Mouse (Mus musculus) frontal cortex, adult 2 months (tissue): ENCODE measurements around the gene 2310009B15Rik. TPM values are rescaled to one million over a fixed set of nuclear protein-coding genes. Genes with fewer than 3 reads are reported as not detected.

ENCODE experiments used
- DNase-seq, 2 experiments: peaks; one replicate each; pipeline ENCODE4 v3.0.0; 2022; ENCODE audit warnings: low spot score in 1 of 2; ENCODE audit errors: extremely low spot score in 1 of 2
- polyA plus RNA-seq: library from polyadenylated mRNA; depleted of rRNA; stranded (reverse); fragments of >200 nt; gene quantifications from 2 replicates; pipeline ENCODE4 v1.2.3, GENCODE M21; 2012; rRNA removed

Gene 2310009B15Rik
- polyA plus RNA-seq, 1 experiment: 27.0 TPM

DNA sequence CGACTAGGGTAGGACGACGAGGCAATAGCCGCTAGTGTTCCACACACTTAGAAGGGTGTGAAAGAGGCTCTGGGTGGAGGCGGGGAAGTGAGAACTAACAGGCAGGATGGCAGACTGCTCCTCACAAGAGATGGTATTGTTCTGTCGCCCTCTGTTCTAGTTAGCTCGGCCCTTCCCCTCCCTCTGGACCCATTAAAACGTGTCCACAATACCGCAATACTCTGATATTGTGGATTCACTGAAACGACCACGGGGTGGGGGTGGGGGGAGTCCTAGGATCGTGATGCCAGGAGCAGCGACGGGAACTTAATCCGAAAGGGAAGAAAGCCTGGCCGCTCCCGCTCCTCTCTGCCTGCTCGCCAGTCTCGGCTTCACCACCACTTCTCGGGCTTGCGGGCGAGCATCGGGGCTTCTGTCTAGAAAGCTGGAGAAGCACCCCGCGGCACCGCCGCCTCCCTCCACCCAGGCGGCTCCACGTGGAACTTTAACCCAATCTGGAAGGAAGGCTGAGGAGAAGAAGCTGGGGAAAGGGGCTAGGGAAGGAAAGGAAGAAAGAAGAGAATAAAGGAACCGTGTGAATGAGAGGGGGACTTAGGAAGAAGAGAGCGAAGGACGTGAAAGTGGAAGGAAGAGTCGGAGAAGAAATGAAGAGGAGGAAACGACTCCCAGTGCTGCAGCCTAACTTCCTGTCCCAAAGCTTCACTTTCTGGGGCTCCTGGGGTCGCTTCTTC, 13.1 kb downstream of the 2310009B15Rik start:
- DNase-seq: no peak

DNA sequence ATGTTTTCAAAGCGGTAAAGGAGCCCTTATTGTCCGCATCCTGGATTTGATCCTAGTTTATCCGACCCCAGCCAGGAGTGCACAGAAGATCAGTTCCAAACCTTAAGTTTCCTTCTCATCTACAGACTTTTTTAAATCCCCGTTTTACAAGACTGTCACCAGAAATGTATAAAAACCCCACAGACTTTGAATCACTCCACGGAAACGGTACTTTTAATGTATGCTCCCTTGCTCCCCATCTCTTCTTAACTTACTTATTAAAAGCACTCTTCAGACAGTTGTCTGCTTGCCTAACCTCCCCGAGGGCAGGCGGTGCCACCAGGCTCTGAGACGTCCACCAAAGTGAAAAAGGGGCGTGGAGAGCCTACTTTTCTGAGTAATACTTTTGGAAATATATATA, 13.9 kb downstream of the 2310009B15Rik start:
- no peak for DNase-seq

DNA sequence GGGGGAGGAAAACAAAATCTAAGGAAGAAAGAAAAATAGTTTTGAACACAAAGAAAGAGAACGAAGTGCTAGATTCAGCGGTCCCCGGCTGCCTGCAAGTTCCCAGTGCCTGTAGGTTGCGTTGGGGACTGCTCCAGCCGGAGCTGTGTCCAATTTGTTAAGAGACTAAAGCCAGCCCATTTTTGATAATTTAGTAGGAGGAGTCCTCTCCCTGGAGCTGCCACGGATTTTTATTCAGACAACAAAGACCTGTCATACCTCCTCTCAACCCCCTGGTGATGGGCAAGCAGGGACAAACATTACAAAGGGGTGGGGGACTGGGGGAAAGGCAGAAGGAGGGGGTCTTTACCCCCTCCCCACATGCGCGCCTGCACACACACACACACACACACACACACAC, 14.3 kb downstream of the 2310009B15Rik start:
- no peak for DNase-seq

DNA sequence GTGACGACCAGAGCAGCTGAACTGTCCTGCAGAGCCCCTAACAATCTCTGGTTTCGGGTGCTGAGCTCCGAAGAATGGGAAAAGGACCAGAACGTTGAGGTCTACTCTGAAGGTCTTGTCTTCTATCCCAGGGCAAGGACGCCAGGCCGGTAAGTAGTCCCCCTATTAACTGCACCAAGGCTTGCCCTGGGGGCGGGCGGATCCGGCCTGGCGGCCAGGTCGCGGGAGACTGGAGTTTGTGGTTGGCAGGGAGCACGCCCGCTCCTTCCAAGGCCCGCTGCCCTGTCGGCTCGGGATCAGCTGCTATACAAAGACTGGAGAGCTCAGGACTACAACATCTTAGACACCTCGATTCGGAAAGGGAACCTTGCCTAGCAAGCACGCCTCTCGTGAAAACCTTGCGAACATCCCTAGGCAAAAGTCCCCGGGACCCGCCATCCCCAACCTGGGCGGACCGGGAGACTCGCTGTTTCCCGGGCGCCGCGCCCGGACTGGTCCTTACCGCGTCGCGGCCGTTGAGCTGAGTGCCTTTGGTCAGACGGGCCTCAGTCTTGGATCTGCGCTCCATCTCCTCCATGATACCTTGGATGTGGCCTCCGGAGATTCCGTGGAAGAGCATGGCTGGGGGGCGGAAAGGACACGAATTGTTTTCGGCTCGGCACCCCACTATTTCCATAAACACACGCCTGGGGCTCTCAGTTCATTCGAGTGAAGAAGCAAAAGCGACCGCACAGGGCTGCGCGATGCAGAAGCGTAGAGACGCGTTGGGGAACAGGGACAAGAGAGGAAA, 15.2 kb downstream of the 2310009B15Rik start:
- DNase-seq: no peak

DNA sequence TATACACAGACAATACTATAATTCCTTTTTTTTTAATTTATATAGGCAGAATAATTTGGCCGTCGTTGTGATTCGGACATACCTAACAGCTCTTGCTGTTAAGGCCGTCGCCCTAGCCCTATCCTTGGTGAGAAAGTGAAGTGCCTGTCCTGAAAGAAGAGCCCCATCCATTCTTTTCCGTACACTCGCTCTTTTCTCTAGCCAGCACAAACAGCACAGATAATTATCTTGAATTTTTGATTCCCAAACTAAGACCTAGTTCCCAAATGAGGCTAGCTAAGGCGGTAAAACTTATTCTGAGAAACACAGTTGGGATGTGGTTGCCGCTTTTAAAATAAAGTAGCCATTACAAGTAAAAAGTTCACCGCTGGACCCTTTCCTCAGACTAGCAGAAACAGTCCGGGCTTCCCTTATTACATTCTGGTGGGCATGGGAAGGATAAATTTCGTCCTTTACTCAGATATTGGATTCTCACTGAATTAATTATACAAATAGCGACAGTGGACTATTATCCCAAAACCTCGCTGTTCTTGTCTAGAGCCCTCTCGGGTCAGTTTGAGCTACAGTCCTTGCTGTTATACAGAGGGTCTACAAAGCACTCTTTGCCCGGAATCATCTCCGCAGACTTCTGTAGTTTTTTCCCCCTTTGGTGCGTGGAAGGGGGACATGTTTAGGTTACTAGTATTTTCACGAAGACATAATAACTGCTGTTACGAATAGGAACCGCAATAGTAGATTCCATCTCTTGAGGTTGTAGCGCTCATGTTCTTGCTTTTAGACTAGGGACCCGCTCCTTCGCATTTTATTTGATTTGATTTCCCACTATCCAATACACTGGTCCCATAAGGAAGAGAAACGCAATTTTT, 16.0 kb downstream of the 2310009B15Rik start:
- no peak for DNase-seq

DNA sequence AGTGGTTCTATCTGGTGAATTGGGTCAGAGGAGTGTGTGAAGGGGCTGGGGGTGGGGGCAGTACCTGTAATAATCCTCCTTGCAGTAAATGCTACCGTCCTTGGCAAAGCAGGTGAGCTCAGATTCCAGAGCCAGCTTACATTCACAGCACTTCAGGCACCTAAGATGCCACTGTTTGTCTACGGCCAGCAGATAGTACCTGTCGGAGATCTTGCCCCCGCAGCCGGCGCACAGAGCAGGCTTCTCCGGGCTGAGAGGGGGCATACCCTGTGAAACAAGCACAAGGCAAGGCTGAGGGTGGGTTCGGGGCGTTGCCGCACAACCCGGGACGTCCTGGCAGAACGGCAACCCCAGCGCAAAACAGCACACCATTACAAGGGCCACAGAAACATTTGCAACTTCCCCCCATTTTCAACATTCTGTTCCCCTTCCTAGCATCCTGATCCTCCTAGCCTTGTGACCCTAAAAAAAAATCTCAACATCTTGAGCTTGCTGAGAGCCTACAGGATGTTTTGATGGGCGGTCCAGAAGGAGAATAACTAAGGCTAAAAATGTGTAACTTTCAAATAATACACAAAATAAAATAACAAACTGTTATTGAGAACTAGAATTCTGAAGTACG, 16.7 kb downstream of the 2310009B15Rik start:
- no peak for DNase-seq

DNA sequence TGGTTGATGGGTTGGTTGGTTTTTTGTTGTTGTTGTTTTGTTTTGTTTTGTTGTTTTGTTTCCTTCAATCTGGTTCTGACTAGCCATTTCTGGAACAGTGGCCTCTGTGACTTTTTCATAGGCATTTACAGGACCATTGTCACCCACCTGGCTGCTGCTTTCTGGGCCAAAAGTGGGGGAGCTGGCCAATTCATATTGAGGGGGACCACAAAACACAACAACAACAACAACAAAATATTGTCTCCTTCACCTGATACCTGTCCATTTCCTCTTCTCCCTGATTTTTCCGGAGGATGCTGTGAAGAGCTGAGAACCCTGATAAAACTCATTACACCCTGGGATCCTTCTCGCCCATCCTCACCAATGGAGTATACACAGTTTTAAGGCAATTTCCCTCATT, 17.4 kb downstream of the 2310009B15Rik start:
- DNase-seq: no peak

DNA sequence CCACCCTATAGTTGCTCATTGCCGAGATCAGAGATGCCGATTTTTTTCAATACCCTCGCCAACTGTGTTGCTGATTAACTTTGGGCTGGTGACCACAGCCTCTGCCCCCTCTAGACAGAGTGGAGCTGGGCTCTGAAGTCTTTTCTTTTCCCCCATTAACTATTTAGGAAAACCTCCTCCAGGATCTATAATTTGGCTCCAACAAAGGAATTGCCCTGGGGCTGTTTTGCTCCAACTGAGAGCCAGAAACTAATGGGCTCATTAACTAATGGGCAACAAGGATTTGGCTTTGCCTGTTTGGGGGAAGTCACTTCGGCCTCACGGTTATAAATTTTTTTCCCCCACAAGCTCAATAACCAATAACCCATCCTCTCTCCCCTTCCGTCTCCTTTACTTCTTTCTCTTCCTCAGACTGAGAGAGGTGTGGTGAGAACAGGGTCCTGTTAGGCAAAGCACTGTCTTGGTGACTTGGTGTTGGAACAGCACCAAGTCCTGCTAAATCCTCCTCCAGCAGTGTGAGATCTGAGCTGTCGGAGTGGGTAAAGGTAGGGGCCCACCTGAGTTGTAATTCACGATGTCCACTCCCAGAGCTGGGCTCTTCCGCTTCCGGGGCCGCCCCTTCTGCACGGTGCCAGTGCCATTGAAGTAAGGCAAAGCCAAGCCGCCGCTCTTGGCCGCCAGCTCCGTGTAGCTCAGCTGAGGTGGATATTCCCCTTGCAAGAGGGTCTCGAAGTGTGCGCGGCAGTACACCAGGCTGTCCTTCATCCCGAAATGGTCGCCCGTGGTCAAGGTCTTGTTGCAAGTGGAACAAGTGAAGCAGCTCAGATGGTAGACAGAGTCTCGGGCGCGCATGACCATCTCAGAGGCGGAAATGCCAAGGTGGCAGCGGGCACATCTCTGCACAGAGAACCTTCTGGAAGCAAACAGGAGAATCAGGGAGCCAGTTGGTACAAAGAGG, 18.6 kb downstream of the 2310009B15Rik start:
- no peak for DNase-seq

DNA sequence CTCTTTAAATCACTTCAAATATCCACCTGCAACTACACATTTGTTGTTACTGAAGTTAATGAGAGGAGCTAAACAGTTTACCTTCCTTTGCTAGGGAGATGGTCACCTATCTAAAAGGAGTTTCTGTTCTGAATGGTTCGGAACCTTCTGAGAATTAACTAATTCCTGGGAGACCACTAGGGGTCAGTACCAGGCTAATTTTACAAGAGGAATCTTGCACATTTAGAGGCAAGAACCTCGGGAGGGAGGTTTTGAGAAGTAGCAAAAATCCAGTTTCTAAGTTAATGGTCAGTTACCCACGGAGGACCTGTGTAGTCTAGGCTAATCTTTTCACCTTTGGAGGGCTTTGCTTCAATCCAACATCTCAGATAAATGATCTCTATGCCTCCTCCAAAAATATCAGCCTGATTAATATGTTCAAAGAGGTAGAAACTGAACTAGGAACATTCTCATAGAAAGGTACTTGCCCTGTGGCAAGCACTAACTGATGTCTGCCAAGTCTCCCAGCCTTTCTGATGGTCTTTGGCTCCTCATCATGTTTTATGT, 21.2 kb downstream of the 2310009B15Rik start:
- peak in 1 of 2 experiments; percentile 76 for DNase-seq

DNA sequence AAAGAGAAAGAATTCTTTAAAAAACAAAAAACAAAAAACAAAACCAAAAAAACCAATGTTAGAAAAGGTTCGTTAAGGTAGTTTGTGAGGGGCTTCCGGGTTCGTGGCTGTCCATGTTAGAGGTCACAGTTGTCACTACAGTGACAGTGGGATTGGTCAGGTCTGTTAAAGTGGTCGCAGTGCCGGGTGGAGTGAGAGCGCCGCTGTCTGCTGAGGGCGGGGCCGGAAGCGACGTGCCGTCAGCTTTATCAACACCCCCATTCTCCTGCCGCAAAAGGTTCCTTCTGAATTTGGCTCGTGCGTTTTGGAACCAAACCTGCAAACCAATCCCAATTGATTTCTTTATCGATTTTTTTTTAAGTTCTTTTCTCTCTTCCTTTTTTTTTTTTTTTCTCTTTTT, 25.3 kb downstream of the 2310009B15Rik start:
- no peak for DNase-seq

DNA sequence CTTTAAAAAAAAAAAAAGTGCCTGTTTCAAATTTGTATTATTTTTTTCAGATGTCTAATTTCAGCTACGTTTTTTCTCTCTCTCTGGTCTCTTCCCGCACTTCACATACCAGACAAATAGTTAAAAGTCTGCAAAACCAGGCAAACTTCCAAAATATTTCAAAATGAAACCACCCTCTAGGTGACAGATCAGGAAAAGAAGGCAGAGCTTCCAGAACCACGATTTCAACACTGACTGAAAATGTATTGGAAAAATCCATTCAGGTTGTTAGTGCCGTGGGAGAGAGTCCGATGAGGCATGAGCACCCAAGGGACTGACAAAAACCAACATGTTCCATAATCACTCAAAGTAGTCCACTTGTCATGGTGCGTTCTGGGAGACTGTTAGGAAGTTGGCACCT, 29.8 kb downstream of the 2310009B15Rik start:
- DNase-seq: no peak

DNA sequence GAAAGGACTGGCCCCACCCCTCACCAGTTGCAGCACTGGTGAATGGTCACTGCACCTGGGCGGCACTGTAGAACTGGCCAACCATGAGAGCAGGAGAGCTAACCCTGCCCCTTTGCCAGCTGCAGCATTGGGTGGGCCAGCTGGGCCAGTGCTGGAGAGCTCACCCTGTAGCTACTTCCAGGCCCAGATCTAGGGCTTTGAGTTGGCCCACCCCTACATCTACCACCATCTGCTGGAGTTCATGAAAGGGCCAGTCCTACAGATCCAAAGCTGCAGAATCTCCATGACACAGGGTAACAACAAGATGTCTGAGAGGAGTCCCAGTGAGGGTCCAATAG, 33.7 kb downstream of the 2310009B15Rik start:
- DNase-seq: no peak

DNA sequence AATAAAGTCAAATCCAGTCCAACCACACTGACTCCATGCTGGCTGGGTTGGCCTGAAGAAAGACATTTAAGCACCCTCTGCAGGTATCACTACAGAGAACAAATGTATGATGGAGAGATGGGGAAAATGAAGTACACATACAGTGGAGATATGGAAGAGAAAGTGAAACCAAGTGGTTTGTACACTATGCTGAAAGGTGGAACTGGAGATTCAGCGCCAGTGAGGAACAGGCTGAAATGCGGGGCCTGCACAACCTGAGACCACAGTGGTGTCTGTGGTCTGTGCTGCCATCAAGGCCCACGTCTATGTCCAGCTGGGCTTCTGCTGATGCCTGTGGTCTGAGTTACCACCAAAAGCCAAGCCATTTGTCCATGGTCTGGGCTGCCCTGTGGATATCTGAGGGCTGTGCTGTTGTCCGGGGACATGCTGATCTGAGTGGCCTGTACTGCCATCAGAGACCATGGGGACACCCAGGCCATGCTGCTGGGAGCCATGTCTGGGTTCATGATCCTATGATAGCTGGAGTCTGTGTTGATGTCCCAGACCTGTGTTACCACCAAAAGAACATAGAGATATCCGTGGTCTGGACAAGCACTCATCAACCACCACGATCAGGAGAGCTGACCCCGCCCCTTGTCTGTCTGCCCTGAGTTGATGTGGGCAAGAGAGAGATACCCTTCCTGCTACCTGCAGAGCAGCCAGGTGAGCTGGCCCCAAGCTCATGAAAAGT, 34.2 kb downstream of the 2310009B15Rik start:
- DNase-seq: no peak

Other genes with a start within 250 kb of the 2310009B15Rik start
- gene Nek7, start 236.7 kb downstream of the 2310009B15Rik start, polyA plus RNA-seq: 24.6 and 24.9 TPM in 2 replicates
- 0.25 and 0.46 TPM in 2 replicates for gene Lhx9, start 8.3 kb downstream of the 2310009B15Rik start, polyA plus RNA-seq
- gene Dennd1b, start 106.6 kb upstream of the 2310009B15Rik start, polyA plus RNA-seq: 5.0 and 5.5 TPM in 2 replicates